Mouse (Mus musculus) thymus, adult 2 months (tissue): ENCODE measurements around the gene Homer3. TPM values are rescaled to one million over a fixed set of nuclear protein-coding genes. Genes with fewer than 3 reads are reported as not detected.

Experiments used
- DNase-seq: peaks from one replicate; pipeline ENCODE4 v3.0.0; 2021
- H3K27ac ChIP-seq: fragments of 200-500 bp; 2 replicates; pipeline ENCODE4 v1.5.1; 2012; ENCODE audit warnings: low read length, control low read depth; ENCODE audit not compliant: control insufficient read depth, insufficient read depth
- H3K27me3 ChIP-seq: fragments of 200-500 bp; 2 replicates; pipeline ENCODE4 v1.6.1; 2012; ENCODE audit warnings: mild to moderate bottlenecking, low read length, moderate library complexity, mixed read lengths; ENCODE audit not compliant: control insufficient read depth, insufficient read depth
- H3K36me3 ChIP-seq: fragments of 200-500 bp; 2 replicates; pipeline ENCODE4 v1.6.1; 2012; ENCODE audit warnings: mild to moderate bottlenecking, low read length, moderate library complexity; ENCODE audit not compliant: control insufficient read depth, insufficient read depth
- H3K4me1 ChIP-seq: fragments of 200-500 bp; replicated peaks from 2 replicates; pipeline ENCODE4 v1.6.1; 2012; ENCODE audit warnings: low read length; ENCODE audit not compliant: control insufficient read depth, insufficient read depth
- H3K4me3 ChIP-seq: fragments of 200-500 bp; 2 replicates; pipeline ENCODE4 v1.5.1; 2012; ENCODE audit warnings: mild to moderate bottlenecking, low read length, control low read depth, moderate library complexity; ENCODE audit not compliant: control insufficient read depth, insufficient read depth
- CTCF ChIP-seq: fragments of 200-500 bp; IDR thresholded peaks from 2 replicates; pipeline ENCODE4 v1.5.1; 2012; ENCODE audit warnings: mild to moderate bottlenecking, control low read depth, low read length, moderate library complexity, borderline replicate concordance; ENCODE audit not compliant: control insufficient read depth, poor library complexity, insufficient read depth; ENCODE audit errors: extremely low read depth
- POLR2A ChIP-seq: fragments of 200-500 bp; IDR thresholded peaks from 2 replicates; pipeline ENCODE4 v1.6.1; 2012; ENCODE audit warnings: mild to moderate bottlenecking, low read length, control low read depth, moderate library complexity; ENCODE audit not compliant: control insufficient read depth, poor library complexity, insufficient read depth; ENCODE audit errors: extremely low read depth
- WGBS: fragments of 180-500 bp; shearing (Covaris S2); methylation state at CpG from one replicate; pipeline ENCODE4 v1.1.7; 2018; 5-methylcytosine and 5-hydroxymethylcytosine counted together
- polyA plus RNA-seq: library from polyadenylated mRNA; depleted of rRNA; stranded (reverse); fragments of >200 nt; gene quantifications from 2 replicates; pipeline ENCODE4 v1.2.3, GENCODE M21; 2012

The Homer3 gene
- polyA plus RNA-seq, 1 experiment = 60.6 TPM

- no peak for TF ChIP-seq POLR2A
- TF ChIP-seq CTCF = no peak
- Histone ChIP-seq H3K27me3 (no peaks in the 10 kb centered on the region), H3K4me3 (no peak overlapping the region), H3K27ac (no peak overlapping the region), H3K4me1 (peaks cover 18% of the 10 kb centered on the region), H3K36me3 (no peaks in the 10 kb centered on the region)
- no peak for DNase-seq
- 88% methylated on average over 3 of the region's 3 CpGs for WGBS
Measured at GRCm38 (mm10) chr8:70281001-70281400, 1.6 kb upstream of the Homer3 start.

GRCm38 (mm10) chr8:70283136-70284077 lies 780 bp downstream of the Homer3 start:
- Histone ChIP-seq H3K4me1 (peaks cover 13% of the 10 kb centered on the region), H3K27ac (no peak overlapping the region), H3K36me3 (0 out of 2 replicates have a peak, but pooled peaks cover 3% of the 10 kb centered on the region), H3K27me3 (no peaks in the 10 kb centered on the region), H3K4me3 (peak overlapping the region; percentile 73)
- WGBS = under 1% methylated on average over 54 of the region's 55 CpGs
- no peak for DNase-seq
- TF ChIP-seq CTCF (no peak), POLR2A (no peak)

- no peak for DNase-seq
- H3K4me1 ChIP-seq = peaks cover 12% of the 10 kb centered on the region
- WGBS = 88% methylated on average over 5 of the region's 5 CpGs
- no peak overlapping the region for H3K27ac ChIP-seq
- H3K27me3 ChIP-seq = no peaks in the 10 kb centered on the region
- no peak for TF ChIP-seq CTCF
- TF ChIP-seq POLR2A = no peak
- no peak overlapping the region for H3K4me3 ChIP-seq
- H3K36me3 ChIP-seq = 0 out of 2 replicates have a peak, but pooled peaks cover 3% of the 10 kb centered on the region
Measured at GRCm38 (mm10) chr8:70284421-70284820, 1.8 kb downstream of the Homer3 start.

- no peak for TF ChIP-seq CTCF
- TF ChIP-seq POLR2A = no peak
Measured at GRCm38 (mm10) chr8:70285304-70285703, 2.7 kb downstream of the Homer3 start.

GRCm38 (mm10) chr8:70286737-70287136 lies 4.1 kb downstream of the Homer3 start:
- peak; percentile 23 for DNase-seq
- Histone ChIP-seq H3K27me3 (no peaks in the 10 kb centered on the region), H3K4me3 (no peak overlapping the region), H3K27ac (no peak overlapping the region), H3K36me3 (peaks cover 9% of the 10 kb centered on the region; the same call in 1 of the 2 replicates), H3K4me1 (peaks cover 12% of the 10 kb centered on the region)
- TF ChIP-seq POLR2A = no peak
- TF ChIP-seq CTCF = peak; percentile 43; the same call in 1 of the 2 replicates
- 96% methylated on average over 8 of the region's 8 CpGs for WGBS

More at GRCm38 (mm10) chr8:70285304-70285703, 2.7 kb downstream of the Homer3 start:
- Histone ChIP-seq H3K27me3 (no peaks in the 10 kb centered on the region), H3K36me3 (0 out of 2 replicates have a peak, but pooled peaks cover 3% of the 10 kb centered on the region), H3K27ac (no peak overlapping the region), H3K4me3 (no peak overlapping the region), H3K4me1 (peaks cover 12% of the 10 kb centered on the region)
- DNase-seq = no peak
- WGBS = 98% methylated on average over 15 of the region's 15 CpGs

- Histone ChIP-seq H3K27ac (no peak overlapping the region), H3K4me1 (no peaks in the 10 kb centered on the region), H3K27me3 (no peaks in the 10 kb centered on the region), H3K36me3 (peaks cover 64% of the 10 kb centered on the region), H3K4me3 (no peak overlapping the region)
- WGBS = 85% methylated on average over 5 of the region's 5 CpGs
- TF ChIP-seq CTCF (no peak), POLR2A (no peak)
- DNase-seq = no peak
Measured at GRCm38 (mm10) chr8:70293988-70294405, 11.4 kb downstream of the Homer3 start.
